Mouse (Mus musculus) cerebellum, adult 2 months (tissue): ENCODE results near the gene Lemd1. TPM values are rescaled to one million over a fixed set of nuclear protein-coding genes. Genes with fewer than 3 reads are reported as not detected.

Experiments
- DNase-seq, 2 experiments: peaks; one replicate each; pipeline ENCODE4 v3.0.0; 2021
- H3K27ac ChIP-seq: fragments of 200-500 bp; 2 replicates; pipeline ENCODE4 v1.5.1; 2012; ENCODE audit warnings: low read length, control low read depth, inconsistent platforms; ENCODE audit not compliant: insufficient read depth
- H3K27me3 ChIP-seq: fragments of 200-500 bp; 2 replicates; pipeline ENCODE4 v1.6.1; 2012; ENCODE audit warnings: inconsistent platforms, mild to moderate bottlenecking, low read length, moderate library complexity; ENCODE audit not compliant: control insufficient read depth, insufficient read depth
- H3K4me1 ChIP-seq: fragments of 200-500 bp; 2 replicates; pipeline ENCODE4 v1.6.1; 2011; ENCODE audit warnings: low read length; ENCODE audit not compliant: control insufficient read depth, insufficient read depth
- H3K4me3 ChIP-seq: fragments of 200-500 bp; replicated peaks from 2 replicates; pipeline ENCODE3; 2011; ENCODE audit warnings: mild to moderate bottlenecking, low read depth, low read length, control low read depth; ENCODE audit not compliant: insufficient read depth
- CTCF ChIP-seq: fragments of 200-500 bp; IDR thresholded peaks from 2 replicates; pipeline ENCODE4 v1.5.1; 2011; ENCODE audit warnings: low read depth, mild to moderate bottlenecking, control low read depth, low read length, moderate library complexity, borderline replicate concordance; ENCODE audit not compliant: insufficient read depth
- POLR2A ChIP-seq: fragments of 200-500 bp; IDR thresholded peaks from 2 replicates; pipeline ENCODE4 v1.6.1; 2011; ENCODE audit warnings: low read length, control low read depth, borderline replicate concordance; ENCODE audit not compliant: insufficient read depth
- WGBS: fragments of 180-500 bp; shearing (Covaris S2); methylation state at CpG from one replicate; pipeline ENCODE4 v1.1.7; 2018; 5-methylcytosine and 5-hydroxymethylcytosine counted together
- polyA plus RNA-seq: library from polyadenylated mRNA; depleted of rRNA; stranded (reverse); fragments of >200 nt; gene quantifications from 2 replicates; pipeline ENCODE4 v1.2.3, GENCODE M21; 2012; rRNA removed

Gene Lemd1
- polyA plus RNA-seq, 1 experiment, result 7.1 TPM

DNA sequence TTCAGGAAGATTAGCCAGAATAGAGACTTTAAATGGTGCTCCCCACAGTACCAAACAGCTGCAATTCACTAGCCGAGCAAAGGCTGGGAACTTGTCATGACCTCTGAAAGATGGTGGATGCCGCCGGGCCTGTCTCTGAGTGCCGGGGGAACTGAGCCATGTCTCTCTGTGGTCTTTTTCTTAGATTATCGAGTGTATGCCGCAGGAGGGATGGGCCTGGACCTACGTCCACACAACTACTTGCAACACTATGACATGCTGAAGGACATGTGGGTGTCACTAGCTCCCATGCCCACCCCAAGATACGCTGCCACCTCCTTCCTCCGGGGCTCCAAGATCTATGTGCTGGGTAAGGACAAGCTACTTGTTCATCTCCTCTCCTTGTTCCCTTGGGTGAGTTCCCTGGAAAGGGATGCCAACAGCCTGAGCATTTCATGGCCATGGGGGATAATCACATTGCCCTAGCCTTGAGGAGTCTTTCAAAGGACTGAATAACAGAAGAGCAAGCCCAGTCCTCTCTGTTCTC is 111.2 kb downstream of the Lemd1 start:
- TF ChIP-seq POLR2A, result no peak
- TF ChIP-seq CTCF, result no peak
- H3K4me1 ChIP-seq, result peaks cover 22% of the 10 kb centered on the region
- H3K4me3 ChIP-seq, result no peak overlapping the region
- 85% methylated on average over 9 of the region's 9 CpGs for WGBS
- DNase-seq, result no peak
- H3K27me3 ChIP-seq, result no peaks in the 10 kb centered on the region
- no peak overlapping the region for H3K27ac ChIP-seq

DNA sequence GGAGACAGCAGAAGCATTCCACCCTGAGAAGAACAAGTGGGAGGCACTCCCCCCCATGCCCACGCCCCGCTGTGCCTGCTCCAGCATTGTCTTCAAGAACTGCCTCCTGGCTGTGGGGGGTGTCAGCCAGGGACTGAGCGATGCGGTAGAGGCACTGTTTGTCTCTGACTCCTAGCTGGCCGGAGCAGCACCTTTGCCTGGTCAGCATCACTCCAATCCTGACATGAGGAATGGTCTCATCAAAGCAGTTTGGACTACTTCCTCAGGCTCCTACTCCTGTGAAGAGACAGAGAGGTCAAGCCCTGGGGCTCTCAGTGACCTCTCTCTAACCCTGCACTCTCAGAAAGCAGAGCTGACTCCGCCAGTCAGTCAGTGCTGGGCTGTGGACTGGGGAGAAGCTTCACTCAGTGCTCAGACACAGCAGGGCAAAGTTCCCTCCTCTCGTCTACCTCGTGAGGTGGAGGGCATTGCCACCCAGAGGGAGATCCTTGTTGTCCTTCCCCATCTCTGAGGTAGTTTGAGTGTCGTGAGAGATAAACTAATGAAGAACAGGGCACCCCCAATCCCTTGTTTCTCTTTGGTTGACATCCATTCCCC is 113.5 kb downstream of the Lemd1 start:
- Histone ChIP-seq H3K27me3 (no peaks in the 10 kb centered on the region), H3K27ac (no peak overlapping the region), H3K4me3 (no peak overlapping the region), H3K4me1 (peaks cover 13% of the 10 kb centered on the region)
- WGBS, result 65% methylated on average over 9 of the region's 9 CpGs
- DNase-seq, result no peak
- TF ChIP-seq POLR2A (no peak), CTCF (no peak)

DNA sequence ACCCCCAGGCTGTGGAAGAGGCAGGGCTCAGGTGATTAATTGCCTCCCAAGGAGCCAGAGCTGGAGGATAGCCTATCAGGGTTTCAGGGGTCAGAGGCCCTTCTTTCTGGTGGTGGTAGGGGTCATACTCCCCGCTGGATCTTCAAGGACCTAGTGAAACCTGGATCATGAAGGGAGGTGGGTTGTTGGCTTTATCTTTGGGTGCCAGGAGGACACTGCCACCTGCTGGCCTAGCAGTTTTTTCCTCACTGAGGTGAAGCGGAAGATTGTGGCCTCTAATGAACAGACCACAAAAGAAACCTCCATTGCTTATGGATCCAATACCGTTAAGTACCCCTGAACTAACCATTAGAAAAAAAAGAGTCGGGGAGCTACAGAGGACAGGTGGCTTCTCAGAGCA is 114.9 kb downstream of the Lemd1 start:
- DNase-seq, result peak; percentile 48 to 65
- Histone ChIP-seq H3K27ac (no peak overlapping the region), H3K4me3 (no peak overlapping the region), H3K27me3 (no peaks in the 10 kb centered on the region), H3K4me1 (peaks cover 10% of the 10 kb centered on the region)
- TF ChIP-seq POLR2A, result no peak
- peak; percentile 77 for TF ChIP-seq CTCF
- WGBS, result 49% methylated on average over 4 of the region's 4 CpGs

DNA sequence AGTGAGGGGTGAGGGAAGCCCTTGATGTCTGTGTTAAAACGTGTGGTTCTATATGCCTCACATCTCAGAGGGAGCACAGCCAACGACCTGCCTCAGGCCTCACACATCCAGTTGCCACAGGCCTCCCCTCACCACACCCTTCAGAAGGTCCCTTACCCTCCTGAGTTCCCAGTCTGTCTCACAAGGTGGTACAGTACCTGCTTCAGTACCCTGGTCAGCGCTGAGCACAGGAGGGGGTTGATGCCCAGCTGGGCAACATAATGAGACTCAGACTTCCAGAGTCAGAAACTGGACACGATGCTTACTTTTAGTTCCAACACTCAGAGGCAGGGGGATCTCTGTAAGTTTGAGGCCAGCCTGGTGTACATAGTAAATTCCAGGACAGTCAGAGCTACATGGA is 115.6 kb downstream of the Lemd1 start:
- 35% methylated on average over 4 of the region's 4 CpGs for WGBS
- no peak for DNase-seq

DNA sequence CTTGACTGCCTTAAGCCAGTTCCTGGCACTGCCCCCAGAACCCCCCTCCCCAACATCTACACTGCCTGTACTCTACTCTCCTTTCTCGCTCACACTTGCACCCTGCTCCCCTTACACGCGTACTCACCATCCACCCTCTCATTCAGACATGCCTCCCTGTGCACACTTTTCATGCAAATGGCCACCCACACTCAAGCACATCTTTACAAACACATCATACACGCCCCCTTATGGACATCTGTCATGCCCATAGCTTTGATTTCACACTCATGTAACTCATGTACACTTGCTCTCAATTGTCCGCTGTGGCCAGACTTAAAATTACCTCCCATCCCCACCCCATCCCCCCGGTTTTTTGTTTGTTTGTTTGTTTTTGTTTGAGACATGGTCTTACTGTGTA is 116.7 kb downstream of the Lemd1 start:
- 82% methylated on average over 6 of the region's 6 CpGs for WGBS
- Histone ChIP-seq H3K27ac (no peak overlapping the region), H3K4me3 (no peak overlapping the region), H3K27me3 (no peaks in the 10 kb centered on the region), H3K4me1 (peaks cover 4% of the 10 kb centered on the region; the same call in 1 of the 2 replicates)
- no peak for TF ChIP-seq CTCF
- no peak for TF ChIP-seq POLR2A
- no peak for DNase-seq

More for the DNA sequence above, 115.6 kb downstream of the Lemd1 start:
- Histone ChIP-seq H3K4me3 (no peak overlapping the region), H3K27me3 (no peaks in the 10 kb centered on the region), H3K4me1 (peaks cover 8% of the 10 kb centered on the region), H3K27ac (no peak overlapping the region)
- no peak for TF ChIP-seq CTCF
- TF ChIP-seq POLR2A, result peak; percentile 10; the same call in 1 of the 2 replicates

DNA sequence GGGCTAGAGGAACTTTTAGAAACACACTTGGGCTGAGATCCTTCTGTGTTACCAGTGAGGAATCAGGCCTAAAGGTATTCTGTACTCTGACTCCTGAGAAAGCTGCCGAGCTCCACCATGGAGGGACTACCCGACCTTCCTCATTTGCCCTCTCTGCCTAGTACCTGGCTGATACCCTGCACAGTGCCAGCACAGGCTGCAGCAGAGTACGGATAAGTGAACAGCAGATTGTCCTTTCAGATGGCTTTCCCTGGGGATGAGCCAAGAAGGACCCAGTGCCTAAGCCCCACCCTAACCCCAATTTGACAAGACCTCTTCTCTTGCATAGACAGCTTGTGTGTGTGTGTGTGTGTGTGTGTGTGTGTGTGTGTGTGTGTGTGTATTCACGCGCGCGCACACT is 117.4 kb downstream of the Lemd1 start:
- DNase-seq, result no peak
- no peaks in the 10 kb centered on the region for H3K27me3 ChIP-seq
- TF ChIP-seq CTCF (no peak), POLR2A (no peak)
- H3K4me3 ChIP-seq, result no peak overlapping the region
- peaks cover 4% of the 10 kb centered on the region; the same call in 1 of the 2 replicates for H3K4me1 ChIP-seq
- H3K27ac ChIP-seq, result no peak overlapping the region
- 71% methylated on average over 7 of the region's 7 CpGs for WGBS

Other genes starting within 250 kb of the Lemd1 start
- gene Slc45a3, start 228.5 kb upstream of the Lemd1 start, polyA plus RNA-seq, result 4.3 and 4.5 TPM in 2 replicates
- gene Elk4, start 183.8 kb upstream of the Lemd1 start, polyA plus RNA-seq, result 17.6 and 18.6 TPM in 2 replicates
- 42.8 and 52.9 TPM in 2 replicates for gene Mfsd4a, start 123.4 kb upstream of the Lemd1 start, polyA plus RNA-seq
- 32.1 and 35.8 TPM in 2 replicates for gene Cdk18, start 51.7 kb upstream of the Lemd1 start, polyA plus RNA-seq
- gene AC124108.1, start within 50 bp of the Lemd1 start, polyA plus RNA-seq, result 3.2 and 3.6 TPM in 2 replicates
- gene Gm10188, start 38.3 kb downstream of the Lemd1 start, polyA plus RNA-seq, result not detected in 2 replicates
- gene Klhdc8a, start 107.2 kb downstream of the Lemd1 start, polyA plus RNA-seq, result 25.1 and 29.6 TPM in 2 replicates
- 2.9 and 3.3 TPM in 2 replicates for gene Nuak2, start 124.7 kb downstream of the Lemd1 start, polyA plus RNA-seq
- gene Tmcc2, start 199.8 kb downstream of the Lemd1 start, polyA plus RNA-seq, result 150 and 157 TPM in 2 replicates
- gene Dstyk, start 226.1 kb downstream of the Lemd1 start, polyA plus RNA-seq, result 32.6 and 36.5 TPM in 2 replicates